Mouse (Mus musculus): ENCODE measurements around the gene Rin3. TPM values are rescaled to one million over a fixed set of nuclear protein-coding genes. Genes with fewer than 3 reads are reported as not detected.

The Rin3 gene
- polyA plus RNA-seq, 1 experiment = 102 TPM

- Histone ChIP-seq H3K4me3 (replicated peaks; ENCODE audit: control insufficient read depth, low read depth, low read length) (peak overlapping the region; percentile 67), H3K27ac (ENCODE audit: control insufficient read depth, insufficient read depth, low read depth, low read length, poor library complexity) (peak overlapping the region; percentile 12; the same call in 1 of the 2 replicates), H3K4me1 (ENCODE audit: control insufficient read depth, insufficient read depth, low read length) (no peaks in the 10 kb centered on the region; the same call in 1 of the 2 replicates)
- 3% methylated on average over 20 of the region's 20 CpGs for WGBS
- TF ChIP-seq CTCF (IDR thresholded peaks at IDR 0.05; ENCODE audit: control insufficient read depth, insufficient read depth, low read length) = no peak
These were observed 156.3 kb downstream of the Rin3 start for GRCm38 (mm10) chr12:102438983-102439631.

DNA sequence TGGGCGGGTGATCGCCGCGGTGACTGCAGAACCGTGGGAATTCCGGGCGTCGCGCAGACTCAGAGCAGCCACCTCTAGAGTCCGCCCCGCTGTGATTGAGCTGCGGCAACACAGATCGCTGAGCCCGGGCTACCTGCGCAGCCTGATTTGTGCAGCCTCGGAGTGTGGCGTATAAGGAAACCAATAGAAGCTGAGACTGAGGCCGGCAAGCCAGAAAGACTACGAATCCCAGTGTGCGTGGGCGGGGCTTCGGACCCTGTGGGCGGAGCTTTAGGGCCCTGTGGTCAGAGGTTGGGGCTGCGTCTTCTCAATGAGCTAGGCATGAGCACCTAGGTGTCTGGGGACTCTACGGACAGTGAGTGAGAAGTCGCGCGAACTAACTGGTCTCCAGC is 156.8 kb downstream of the Rin3 start, which contains the start of gene Lgmn:
Gene Lgmn (minus strand): TSS at position 182 of the 392 bp plus-strand sequence.
- Histone ChIP-seq H3K4me1 (ENCODE audit: control insufficient read depth, insufficient read depth, low read length) (no peaks in the 10 kb centered on the region; the same call in 1 of the 2 replicates), H3K4me3 (replicated peaks; ENCODE audit: control insufficient read depth, low read depth, low read length) (peak within 1 kb of the TSS; percentile 67), H3K27ac (ENCODE audit: control insufficient read depth, insufficient read depth, low read depth, low read length, poor library complexity) (peak within 1 kb of the TSS; percentile 12; the same call in 1 of the 2 replicates)
- TF ChIP-seq CTCF (IDR thresholded peaks at IDR 0.05; ENCODE audit: control insufficient read depth, insufficient read depth, low read length) (no peak), POLR2A (IDR thresholded peaks at IDR 0.05; ENCODE audit: borderline replicate concordance, control insufficient read depth, low read depth, low read length) (peak; percentile 38; the same call in 1 of the 2 replicates)
- 3% methylated on average over 28 of the region's 28 CpGs for WGBS

Other genes starting within 250 kb of the Rin3 start
- gene Slc24a4, start 154.3 kb upstream of the Rin3 start, polyA plus RNA-seq (2011; ENCODE audit: insufficient read depth, insufficient read length, low replicate concordance, missing spikeins) = not detected in 2 replicates
- 14.5 and 35.4 TPM in 2 replicates for gene Lgmn, start 156.8 kb downstream of the Rin3 start, polyA plus RNA-seq (2011; ENCODE audit: insufficient read depth, insufficient read length, low replicate concordance, missing spikeins)
- 11.5 and 21.8 TPM in 2 replicates for gene Golga5, start 186.1 kb downstream of the Rin3 start, polyA plus RNA-seq (2011; ENCODE audit: insufficient read depth, insufficient read length, low replicate concordance, missing spikeins)